Mouse (Mus musculus) kidney, postnatal 0 days (tissue): ENCODE results near the gene Smim20. TPM values are rescaled to one million over a fixed set of nuclear protein-coding genes. Genes with fewer than 3 reads are reported as not detected.

Source experiments
- ATAC-seq: fragments of 200-750 bp; cut with Nextera tagmentation; replicated peaks from 2 replicates; pipeline ENCODE4 v1.8.0; 2017; ENCODE audit warnings: low read depth, moderate number of reproducible peaks, moderate TSS enrichment, moderate library complexity; ENCODE audit not compliant: low FRiP score
- DNase-seq: peaks from one replicate; pipeline ENCODE4 v3.0.0-alpha.2; 2016; ENCODE audit warnings: low spot score
- H3K27ac ChIP-seq: fragments of 300-500 bp; sonication (generic); 2 replicates; pipeline ENCODE4 v1.5.1; 2014; ENCODE audit warnings: mild to moderate bottlenecking
- H3K27me3 ChIP-seq: fragments of 300-500 bp; sonication (generic); 2 replicates; pipeline ENCODE4 v1.6.1; 2014; ENCODE audit warnings: low read length, mixed read lengths; ENCODE audit not compliant: insufficient read depth
- H3K36me3 ChIP-seq: fragments of 300-500 bp; sonication (generic); 2 replicates; pipeline ENCODE4 v1.6.1; 2014; ENCODE audit warnings: low read length, mixed read lengths; ENCODE audit not compliant: insufficient read depth
- H3K4me1 ChIP-seq: fragments of 300-500 bp; sonication (generic); replicated peaks from 2 replicates; pipeline ENCODE4 v1.6.1; 2014; ENCODE audit warnings: antibody characterized with exemption, low read length, mixed read lengths; ENCODE audit not compliant: insufficient read depth
- H3K4me2 ChIP-seq: fragments of 300-500 bp; sonication (generic); 2 replicates; pipeline ENCODE4 v1.6.1; 2014; ENCODE audit warnings: mild to moderate bottlenecking, low read length, moderate library complexity, mixed read lengths
- H3K4me3 ChIP-seq: fragments of 300-500 bp; sonication (generic); replicated peaks from 2 replicates; pipeline ENCODE4 v1.5.1; 2014; ENCODE audit warnings: low read depth, low read length
- H3K9ac ChIP-seq: fragments of 300-500 bp; sonication (generic); 2 replicates; pipeline ENCODE4 v1.6.1; 2014; ENCODE audit warnings: low read depth, low read length
- H3K9me3 ChIP-seq: fragments of 300-500 bp; sonication (generic); replicated peaks from 2 replicates; pipeline ENCODE4 v1.6.1; 2016; ENCODE audit warnings: low read length, inconsistent platforms, mixed read lengths
- CTCF ChIP-seq: IDR thresholded peaks from 2 replicates; pipeline ENCODE4 v1.5.1; 2016; ENCODE audit warnings: antibody characterized with exemption, low read depth, mild to moderate bottlenecking, moderate library complexity
- WGBS: fragments of 180-500 bp; shearing (Covaris S2); extraction: QIAGEN DNeasy Blood & Tissue Kit; methylation state at CpG from one replicate; pipeline ENCODE4 v1.1.7; 2014; 5-methylcytosine and 5-hydroxymethylcytosine counted together
- polyA plus RNA-seq: library from polyadenylated mRNA; unstranded; fragments of >200 nt; fragmentation: Nextera tagmentation; extraction: Ambion mirVana; gene quantifications from 2 replicates; pipeline ENCODE4 v1.2.1, GENCODE M21; 2015

The Smim20 gene
- polyA plus RNA-seq, 1 experiment from 2014 or later: 143 TPM

DNA sequence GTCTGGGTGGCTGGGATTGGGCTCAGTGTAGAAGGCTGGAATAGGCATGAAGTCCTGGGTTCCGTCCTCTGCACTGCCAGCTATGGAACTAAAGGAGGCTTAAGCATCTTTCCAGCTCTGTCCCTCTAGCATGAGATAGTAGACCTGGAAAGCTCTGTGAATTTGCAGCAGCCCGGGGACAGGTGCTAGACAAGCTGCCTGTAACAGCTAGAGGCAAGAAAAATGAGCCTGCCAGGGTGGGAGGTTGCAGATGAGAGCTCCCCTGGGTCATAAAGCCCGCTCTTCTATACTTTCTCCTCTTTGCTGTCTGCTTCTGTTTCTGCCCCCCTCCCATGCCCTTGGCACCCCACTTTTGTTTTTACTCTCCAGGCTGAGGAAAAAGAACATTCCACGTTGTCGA is 7.0 kb upstream of the Smim20 start:
- Histone ChIP-seq H3K9me3 (no peaks in the 10 kb centered on the region), H3K27ac (no peak overlapping the region), H3K4me3 (no peak overlapping the region), H3K36me3 (no peaks in the 10 kb centered on the region), H3K9ac (no peak overlapping the region), H3K4me1 (no peaks in the 10 kb centered on the region), H3K27me3 (no peaks in the 10 kb centered on the region), H3K4me2 (no peak overlapping the region)
- WGBS: 47% methylated on average over 5 of the region's 5 CpGs
- ATAC-seq: no peak
- DNase-seq: no peak
- no peak for TF ChIP-seq CTCF

DNA sequence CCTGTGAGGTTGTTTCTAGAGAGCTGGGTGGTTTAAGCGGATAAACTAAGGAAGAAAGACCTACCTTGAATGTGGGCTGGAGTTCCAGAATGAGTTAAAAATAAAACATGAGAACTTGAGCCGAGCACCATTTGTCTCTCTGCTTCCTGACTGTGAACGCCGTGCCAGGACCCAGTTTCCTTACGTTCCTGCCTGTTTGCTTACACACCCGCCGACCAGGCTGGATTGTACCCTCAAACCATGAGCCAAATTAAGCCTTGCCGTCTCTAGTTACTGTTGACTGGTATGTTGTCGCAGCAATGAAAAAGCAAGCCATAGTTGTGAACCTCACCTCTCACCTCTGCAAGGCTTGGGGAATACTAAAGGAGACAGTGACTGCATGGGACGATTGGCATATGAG is 4.9 kb upstream of the Smim20 start:
- no peak for TF ChIP-seq CTCF
- Histone ChIP-seq H3K4me1 (0 out of 2 replicates have a peak, but pooled peaks cover 4% of the 10 kb centered on the region), H3K27me3 (no peaks in the 10 kb centered on the region), H3K27ac (no peak overlapping the region), H3K4me3 (no peak overlapping the region), H3K36me3 (no peaks in the 10 kb centered on the region), H3K9ac (no peak overlapping the region), H3K4me2 (no peak overlapping the region), H3K9me3 (no peaks in the 10 kb centered on the region)
- 36% methylated on average over 10 of the region's 10 CpGs for WGBS
- ATAC-seq (no peak), DNase-seq (no peak)

DNA sequence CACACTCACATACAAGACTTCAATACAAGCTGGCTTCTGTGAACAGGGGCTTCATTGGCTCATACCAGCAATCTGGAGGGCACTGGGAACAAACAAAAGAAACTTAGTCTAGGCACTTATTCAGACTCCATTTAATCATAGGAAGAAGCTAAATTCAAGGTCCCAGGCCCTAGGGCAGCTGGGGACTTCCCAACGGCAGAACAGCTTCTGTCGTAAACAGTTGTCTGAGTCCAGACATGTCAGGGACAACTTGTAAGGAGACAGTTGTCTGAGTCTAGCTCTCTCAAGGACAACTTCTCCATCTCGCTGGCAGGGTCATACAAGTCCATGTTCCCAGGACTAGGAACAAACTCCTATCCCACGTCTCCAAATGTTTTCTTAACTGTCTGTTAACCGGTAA is 2.8 kb upstream of the Smim20 start:
- no peak for ATAC-seq
- no peak for TF ChIP-seq CTCF
- no peak overlapping the region for H3K4me2 ChIP-seq
- no peaks in the 10 kb centered on the region for H3K9me3 ChIP-seq
- 77% methylated on average over 5 of the region's 5 CpGs for WGBS
- DNase-seq: no peak
- no peaks in the 10 kb centered on the region for H3K36me3 ChIP-seq
- H3K4me1 ChIP-seq: 0 out of 2 replicates have a peak, but pooled peaks cover 10% of the 10 kb centered on the region
- H3K9ac ChIP-seq: no peak overlapping the region
- H3K27ac ChIP-seq: no peak overlapping the region
- no peak overlapping the region for H3K4me3 ChIP-seq
- no peaks in the 10 kb centered on the region for H3K27me3 ChIP-seq

DNA sequence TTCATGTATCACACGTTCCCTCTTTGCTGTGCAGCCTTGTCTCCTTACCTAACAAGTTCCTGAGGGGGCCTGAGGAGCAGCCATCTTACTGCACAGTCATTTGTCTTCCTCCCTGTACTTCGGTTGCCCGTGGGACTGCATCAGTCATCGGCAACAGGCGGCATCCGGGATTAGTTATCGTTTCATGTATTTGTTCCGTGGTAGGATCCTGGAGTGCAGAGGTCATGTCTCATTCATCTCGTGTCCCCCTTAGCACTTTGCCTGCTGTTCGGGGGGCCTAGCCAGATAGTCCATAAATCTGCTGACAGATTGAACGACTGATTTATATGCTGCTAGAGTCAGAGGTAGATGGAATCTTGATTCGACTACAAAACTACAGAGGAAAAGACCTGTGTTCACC is 1.1 kb upstream of the Smim20 start:
- ATAC-seq (no peak), DNase-seq (no peak)
- no peak overlapping the region for H3K4me3 ChIP-seq
- H3K36me3 ChIP-seq: no peaks in the 10 kb centered on the region
- no peak for TF ChIP-seq CTCF
- H3K9ac ChIP-seq: no peak overlapping the region
- no peak overlapping the region for H3K27ac ChIP-seq
- no peaks in the 10 kb centered on the region for H3K9me3 ChIP-seq
- no peaks in the 10 kb centered on the region for H3K27me3 ChIP-seq
- WGBS: 28% methylated on average over 12 of the region's 12 CpGs
- 0 out of 2 replicates have a peak, but pooled peaks cover 10% of the 10 kb centered on the region for H3K4me1 ChIP-seq
- H3K4me2 ChIP-seq: no peak overlapping the region

DNA sequence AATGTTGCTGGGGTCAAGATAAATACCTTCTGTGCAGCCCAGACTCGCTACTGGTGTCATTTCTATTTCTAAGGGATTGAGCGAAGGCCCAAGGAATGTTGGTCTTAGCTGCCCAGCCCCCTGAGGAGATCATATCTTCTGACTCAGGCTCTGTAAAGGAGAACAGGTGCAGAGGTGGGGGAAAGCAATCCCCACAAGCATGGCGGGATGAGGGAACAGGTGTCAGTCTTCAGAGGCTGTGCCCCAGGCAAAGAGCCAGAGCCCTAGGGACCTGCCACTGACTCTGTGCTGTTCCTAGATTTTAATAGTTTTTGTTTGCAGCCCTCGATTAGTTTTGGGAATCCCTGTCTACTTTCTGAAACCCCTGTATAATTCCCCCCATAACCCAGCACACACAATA is 702 bp upstream of the Smim20 start:
- 46% methylated on average over 4 of the region's 4 CpGs for WGBS

DNA sequence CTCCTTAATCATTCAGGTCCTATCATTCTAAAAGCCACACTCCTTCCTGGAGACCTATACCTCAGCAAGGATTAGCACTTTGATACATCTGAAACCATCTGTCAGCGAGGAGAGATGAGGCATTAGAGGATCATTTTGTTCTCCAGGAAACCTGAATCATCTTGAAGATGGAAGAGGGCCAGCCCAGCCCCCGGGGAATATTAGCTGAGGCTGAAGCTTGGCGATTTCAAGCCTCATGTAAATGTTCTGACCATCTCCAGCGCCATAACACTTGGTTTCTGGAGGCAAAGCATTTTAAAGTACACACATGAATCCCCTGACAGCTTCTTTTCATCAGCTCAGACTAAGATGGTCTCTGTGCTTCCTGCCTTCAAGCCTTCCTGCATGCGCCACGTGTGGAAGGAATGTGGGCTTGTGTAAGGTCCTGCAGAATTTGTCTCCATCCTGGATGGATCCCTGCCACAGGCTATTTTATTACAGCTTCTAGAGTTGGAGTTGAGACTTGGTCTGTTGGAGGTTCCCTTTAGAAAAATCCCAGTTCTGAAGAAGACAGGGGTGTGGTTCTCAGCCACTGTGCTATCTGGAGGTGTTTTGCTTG is 1.3 kb downstream of the Smim20 start:
- Histone ChIP-seq H3K36me3 (no peaks in the 10 kb centered on the region), H3K4me2 (peak overlapping the region; percentile 78; the same call in 1 of the 2 replicates), H3K9ac (no peak overlapping the region), H3K9me3 (no peaks in the 10 kb centered on the region), H3K27me3 (no peaks in the 10 kb centered on the region), H3K4me3 (no peak overlapping the region), H3K4me1 (0 out of 2 replicates have a peak, but pooled peaks cover 10% of the 10 kb centered on the region), H3K27ac (no peak overlapping the region)
- TF ChIP-seq CTCF: peak; percentile 48
- DNase-seq (no peak), ATAC-seq (no peak)
- WGBS: 63% methylated on average over 6 of the region's 6 CpGs

More for the DNA sequence above, 702 bp upstream of the Smim20 start:
- 0 out of 2 replicates have a peak, but pooled peaks cover 10% of the 10 kb centered on the region for H3K4me1 ChIP-seq
- no peaks in the 10 kb centered on the region for H3K9me3 ChIP-seq
- H3K36me3 ChIP-seq: no peaks in the 10 kb centered on the region
- no peak overlapping the region for H3K9ac ChIP-seq
- TF ChIP-seq CTCF: no peak
- ATAC-seq: no peak
- DNase-seq: no peak
- no peaks in the 10 kb centered on the region for H3K27me3 ChIP-seq
- no peak overlapping the region for H3K27ac ChIP-seq
- H3K4me3 ChIP-seq: no peak overlapping the region
- H3K4me2 ChIP-seq: peak overlapping the region; percentile 78

DNA sequence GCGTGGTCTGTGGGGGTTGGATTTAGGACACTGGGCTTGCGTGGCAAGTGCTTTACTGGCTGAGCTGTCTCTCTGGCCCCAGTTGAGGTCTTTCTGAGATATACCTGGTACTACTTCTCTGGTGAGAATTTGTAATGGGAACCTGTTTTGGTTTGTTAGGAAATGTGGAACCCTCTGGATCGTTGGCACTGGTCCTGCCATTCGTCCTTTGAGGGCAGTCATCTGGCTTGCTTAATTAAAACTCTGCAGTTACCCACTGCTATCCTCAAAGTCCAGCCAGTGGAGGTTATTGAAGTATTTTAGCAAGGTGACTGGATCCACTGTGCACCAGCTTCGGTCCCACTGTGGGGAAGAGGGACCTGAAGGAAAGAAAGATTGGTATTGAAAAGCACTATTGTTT is 2.9 kb downstream of the Smim20 start:
- H3K27me3 ChIP-seq: no peaks in the 10 kb centered on the region
- H3K9me3 ChIP-seq: no peaks in the 10 kb centered on the region
- TF ChIP-seq CTCF: no peak
- ATAC-seq (no peak), DNase-seq (no peak)
- no peaks in the 10 kb centered on the region for H3K36me3 ChIP-seq
- H3K4me3 ChIP-seq: no peak overlapping the region
- no peak overlapping the region for H3K4me2 ChIP-seq
- no peak overlapping the region for H3K27ac ChIP-seq
- H3K9ac ChIP-seq: no peak overlapping the region
- 89% methylated on average over 5 of the region's 5 CpGs for WGBS
- H3K4me1 ChIP-seq: peaks cover 17% of the 10 kb centered on the region; the same call in 1 of the 2 replicates
